25 mouse cellular contexts compared by ENCODE assay signal in genomic region chr7:140748827-140749160, GRCm38 (mm10). TPM values are rescaled to one million over a fixed set of nuclear protein-coding genes. Genes with fewer than 3 reads are reported as not detected.
"Had no signal": no experiment of that assay in that cellular context is flagged by ENCODE, and none has a peak within 500 bp of the region (broad histone marks: within the 10 kb centered on the region; RNA-seq: fewer than 3 reads in every experiment).

No protein-coding gene starts in this region.

- H3K27me3 ChIP-seq: neural tube, embryonic 12.5 days; neural tube, embryonic 13.5 days; neural tube, embryonic 15.5 days; stomach, embryonic 15.5 days had no signal

- H3K4me1 ChIP-seq: neural tube, embryonic 12.5 days; neural tube, embryonic 13.5 days; neural tube, embryonic 15.5 days; stomach, embryonic 15.5 days had no signal

- H3K4me3 ChIP-seq: neural tube, embryonic 12.5 days; neural tube, embryonic 13.5 days; neural tube, embryonic 15.5 days; stomach, embryonic 15.5 days had no signal

- H3K27ac ChIP-seq: neural tube, embryonic 12.5 days; neural tube, embryonic 13.5 days; neural tube, embryonic 15.5 days; stomach, embryonic 15.5 days; stomach, postnatal 0 days had no signal

- H3K9me3 ChIP-seq: neural tube, embryonic 12.5 days; neural tube, embryonic 13.5 days; neural tube, embryonic 15.5 days; stomach, embryonic 15.5 days had no signal

- H3K4me2 ChIP-seq: neural tube, embryonic 12.5 days; neural tube, embryonic 13.5 days; neural tube, embryonic 15.5 days; stomach, embryonic 15.5 days had no signal

- H3K9ac ChIP-seq: neural tube, embryonic 12.5 days; neural tube, embryonic 13.5 days; neural tube, embryonic 15.5 days; stomach, embryonic 15.5 days had no signal

- H3K36me3 ChIP-seq: neural tube, embryonic 12.5 days; neural tube, embryonic 13.5 days; neural tube, embryonic 15.5 days; stomach, embryonic 15.5 days had no signal

- DNase-seq: retina, postnatal 1 day; right cerebral cortex, adult 18-20 months; right cerebral cortex, postnatal 14 days; right cerebral cortex, postnatal 25 days; right cerebral cortex, postnatal 4 days; spleen, adult 18-20 months; thymus, adult 18-20 months; thymus, adult 2 months; thymus, postnatal 14 days; thymus, postnatal 25 days; thymus, postnatal 36 days; thymus, postnatal 4 days had no signal

RNA-seq across cellular contexts. Expression of gene Cyp2e1, which starts 14.7 kb away (rescaled TPM):
- total RNA-seq: neutrophil, adult 5-6 weeks had no signal
- polyA plus RNA-seq: neural tube, embryonic 12.5 days; neural tube, embryonic 13.5 days; neural tube, embryonic 14.5 days; neural tube, embryonic 15.5 days; stomach, embryonic 14.5 days; stomach, embryonic 16.5 days had no signal

RNA-seq across cellular contexts. Expression of gene Syce1, which starts 38.9 kb away (rescaled TPM):
- total RNA-seq: neutrophil, adult 5-6 weeks had no signal
- polyA plus RNA-seq: neural tube, embryonic 14.5 days; small intestine, adult 2 months had no signal

RNA-seq across cellular contexts. Expression of gene Olfr541, which starts 51.7 kb away (rescaled TPM):
- total RNA-seq: neutrophil, adult 5-6 weeks had no signal
- polyA plus RNA-seq: neural tube, embryonic 12.5 days; neural tube, embryonic 13.5 days; neural tube, embryonic 14.5 days; neural tube, embryonic 15.5 days; small intestine, adult 2 months; spleen, adult 2 months; stomach, embryonic 14.5 days; stomach, embryonic 15.5 days; stomach, embryonic 16.5 days; stomach, postnatal 0 days; thymus, adult 2 months; thymus, postnatal 0 days; urinary bladder, adult 2 months had no signal
